Mouse (Mus musculus) ES-Bruce4 (cell line): ENCODE measurements at regions not wholly inside any gene's neighbourhood (a gene's known extent, or its start where the extent isn't known, plus 50 kb on each side); places are given as distances from the start of the nearest gene placed in this dataset.

ENCODE experiments used
- CTCF ChIP-seq: IDR thresholded peaks from one replicate; pipeline ENCODE4 v1.8.1; 2011; ENCODE audit warnings: low read depth, low read length
- EP300 ChIP-seq: IDR thresholded peaks from 2 replicates; pipeline ENCODE4 v1.6.1; 2011; ENCODE audit warnings: low read depth, low read length; ENCODE audit not compliant: insufficient read depth
- POLR2A ChIP-seq: IDR thresholded peaks from one replicate; pipeline ENCODE4 v1.8.1; 2011; ENCODE audit warnings: low read length; ENCODE audit not compliant: insufficient read depth

DNA sequence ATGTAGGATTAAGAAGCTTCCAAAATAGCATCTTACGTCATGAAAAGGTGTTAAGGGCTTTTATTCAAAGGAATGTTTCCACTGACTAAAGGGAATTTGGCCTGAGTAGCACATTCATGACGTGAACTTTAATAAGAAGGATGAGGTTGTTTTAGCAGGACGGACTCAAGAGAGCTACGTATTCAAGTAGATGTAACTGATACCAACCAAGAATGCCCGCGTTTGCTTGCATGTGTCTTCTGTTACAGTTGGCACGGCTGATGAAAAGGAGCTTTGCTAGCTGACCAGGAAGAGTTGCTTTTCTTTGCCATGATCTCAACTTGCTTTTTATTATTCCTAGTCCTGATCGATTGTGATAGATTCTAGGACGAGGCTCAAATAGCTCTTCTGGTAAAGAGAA, 559.4 kb upstream of the Adamts5 start:
- TF ChIP-seq CTCF: no peak
- TF ChIP-seq POLR2A: no peak
- no peak for TF ChIP-seq EP300
